In the genomic region with DNA sequence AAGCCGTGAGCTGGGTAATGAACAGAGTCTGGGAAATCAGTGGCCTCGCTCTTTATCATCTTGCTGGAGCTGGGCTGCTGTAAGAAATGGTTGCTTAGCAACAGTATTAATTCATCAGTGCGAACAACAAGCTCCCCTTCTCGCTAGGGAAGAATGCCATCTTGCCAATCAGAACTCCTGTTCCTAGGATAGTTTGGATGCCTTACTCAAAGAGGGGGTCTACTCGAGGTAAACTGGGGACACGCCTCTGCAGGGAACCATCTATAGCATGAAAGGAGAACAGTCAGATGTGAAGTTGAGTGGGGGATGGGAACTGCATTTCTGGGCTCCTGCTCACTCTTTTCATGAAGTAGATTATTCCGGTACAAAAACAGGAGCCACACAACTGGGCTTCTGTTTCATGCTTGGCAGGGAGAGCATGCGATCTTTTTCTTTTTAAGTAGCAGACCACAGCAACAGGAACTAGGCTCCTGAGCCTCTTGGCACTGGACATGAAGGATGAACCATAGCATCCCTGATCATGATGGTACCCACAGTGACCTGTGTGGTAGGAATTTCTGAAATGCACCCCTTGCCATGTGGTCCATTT, we compare ENCODE assay signal across 9 mouse cellular contexts. TPM values are rescaled to one million over a fixed set of nuclear protein-coding genes. Genes with fewer than 3 reads are reported as not detected.
DNase-seq lines count a peak whose midpoint lies in the region; ATAC-seq and TF ChIP-seq lines count a peak whose summit lies in the region.
"Had no signal": no experiment of that assay in that cellular context is flagged by ENCODE, and none has a peak within 500 bp of the region (broad histone marks: within the 10 kb centered on the region; RNA-seq: fewer than 3 reads in every experiment).

No protein-coding gene starts in this region.

- no peak for TF ChIP-seq POLR2A in thymus, adult 2 months (IDR thresholded peaks at IDR 0.05; ENCODE audit: control insufficient read depth, extremely low read depth, insufficient read depth, low read length, poor library complexity)

- no peak for TF ChIP-seq CTCF in thymus, adult 2 months (IDR thresholded peaks at IDR 0.05; ENCODE audit: borderline replicate concordance, control insufficient read depth, extremely low read depth, insufficient read depth, low read length, poor library complexity)

- ATAC-seq in embryonic facial prominence, embryonic 12.5 days (ENCODE audit: insufficient number of reproducible peaks, insufficient read depth, low FRiP score, low TSS enrichment): peak; percentile 60; the same call in 1 of the 2 replicates
- peak; percentile 95 for ATAC-seq in midbrain, embryonic 16.5 days

- DNase-seq in brain, embryonic 18.5 days (ENCODE audit: low read depth, low spot score): peak; percentile 84
- peak; percentile 42 to 70 for DNase-seq in layer of hippocampus, adult 18-20 months (ENCODE audit: low spot score in 2 of 2)
- DNase-seq in spleen, adult 18-20 months: no peak
- no peak for DNase-seq in ovary, adult 18-20 months (ENCODE audit: low spot score)
- DNase-seq in lung, adult 18-20 months: no peak
- no peak for DNase-seq in thymus, adult 2 months

- no peak overlapping the region for H3K4me2 ChIP-seq in embryonic facial prominence, embryonic 12.5 days (replicated peaks)
- H3K4me2 ChIP-seq in midbrain, embryonic 16.5 days (ENCODE audit: low read length): peak overlapping the region; percentile 48

- peaks cover 13% of the 10 kb centered on the region; the same call in 1 of the 2 replicates for H3K4me1 ChIP-seq in embryonic facial prominence, embryonic 12.5 days
- peaks cover 26% of the 10 kb centered on the region for H3K4me1 ChIP-seq in midbrain, embryonic 16.5 days (ENCODE audit: control insufficient read depth, insufficient read depth, low read length)
- no peaks in the 10 kb centered on the region for H3K4me1 ChIP-seq in thymus, adult 2 months (replicated peaks; ENCODE audit: control insufficient read depth, insufficient read depth, low read length)

- H3K27me3 ChIP-seq in embryonic facial prominence, embryonic 12.5 days: no peaks in the 10 kb centered on the region
- no peaks in the 10 kb centered on the region for H3K27me3 ChIP-seq in midbrain, embryonic 16.5 days (ENCODE audit: control insufficient read depth, insufficient read depth, low read depth, low read length)
- H3K27me3 ChIP-seq in thymus, adult 2 months (ENCODE audit: control insufficient read depth, insufficient read depth, low read length): no peaks in the 10 kb centered on the region

- no peak overlapping the region for H3K9ac ChIP-seq in embryonic facial prominence, embryonic 12.5 days
- H3K9ac ChIP-seq in midbrain, embryonic 16.5 days (ENCODE audit: low read depth, low read length): no peak overlapping the region; the same call in 1 of the 2 replicates

- whole genome bisulfite sequencing in embryonic facial prominence, embryonic 12.5 days: 34% methylated on average over 8 of the region's 8 CpGs
- 4% methylated on average over 8 of the region's 8 CpGs for WGBS in midbrain, embryonic 16.5 days
- 91% methylated on average over 8 of the region's 8 CpGs for WGBS in thymus, adult 2 months

- H3K9me3 ChIP-seq in embryonic facial prominence, embryonic 12.5 days: no peaks in the 10 kb centered on the region
- H3K9me3 ChIP-seq in midbrain, embryonic 16.5 days (replicated peaks; ENCODE audit: control insufficient read depth, low read length, poor library complexity, severe bottlenecking): no peaks in the 10 kb centered on the region

- H3K4me3 ChIP-seq in embryonic facial prominence, embryonic 12.5 days: no peak overlapping the region
- H3K4me3 ChIP-seq in midbrain, embryonic 16.5 days (ENCODE audit: low read depth, low read length): peak overlapping the region; percentile 13; the same call in 1 of the 2 replicates
- no peak overlapping the region for H3K4me3 ChIP-seq in thymus, adult 2 months (ENCODE audit: control insufficient read depth, insufficient read depth, low read length)

- peak overlapping the region; percentile 52 for H3K27ac ChIP-seq in embryonic facial prominence, embryonic 12.5 days
- H3K27ac ChIP-seq in midbrain, embryonic 16.5 days (ENCODE audit: low read length): peak overlapping the region; percentile 91
- no peak overlapping the region for H3K27ac ChIP-seq in thymus, adult 2 months (ENCODE audit: control insufficient read depth, insufficient read depth, low read length)

- H3K36me3 ChIP-seq in embryonic facial prominence, embryonic 12.5 days: no peaks in the 10 kb centered on the region
- no peaks in the 10 kb centered on the region for H3K36me3 ChIP-seq in midbrain, embryonic 16.5 days (ENCODE audit: control insufficient read depth, insufficient read depth, low read length)
- H3K36me3 ChIP-seq in thymus, adult 2 months (ENCODE audit: control insufficient read depth, insufficient read depth, low read length): no peaks in the 10 kb centered on the region

RNA-seq across cellular contexts. Expression of gene F3, which starts 22.9 kb away (rescaled TPM):
- polyA plus RNA-seq in embryonic facial prominence, embryonic 12.5 days (2016; fragmentation: Nextera tagmentation; extraction: Ambion mirVana): 15.2 and 15.3 TPM in 2 replicates
- total RNA-seq in layer of hippocampus, adult 18-20 months (2021): 10 to 100 TPM; 53.9 to 71.9 TPM
- polyA plus RNA-seq in midbrain, embryonic 16.5 days (2015; fragmentation: Nextera tagmentation; extraction: Ambion mirVana): 10.1 and 13.0 TPM in 2 replicates
- polyA plus RNA-seq in thymus, adult 2 months (2012; rRNA removed): 4.6 and 6.3 TPM in 2 replicates

RNA-seq across cellular contexts. Expression of gene 4930432M17Rik, which starts 29.9 kb away (rescaled TPM):
- not detected in 2 replicates for polyA plus RNA-seq in embryonic facial prominence, embryonic 12.5 days (2016; fragmentation: Nextera tagmentation; extraction: Ambion mirVana)
- not detected for total RNA-seq in layer of hippocampus, adult 18-20 months (2021)
- polyA plus RNA-seq in midbrain, embryonic 16.5 days (2015; fragmentation: Nextera tagmentation; extraction: Ambion mirVana): not detected in 2 replicates
- polyA plus RNA-seq in thymus, adult 2 months (2012; rRNA removed): not detected in 2 replicates
- polyA plus RNA-seq: intestine, embryonic 14.5 days had no signal

Comparison
In these comparisons a context has a peak if more than half of its experiments do, and no peak if none do; other contexts are left out.
1. DNase-seq: peak in brain, embryonic 18.5 days (single experiment) and layer of hippocampus, adult 18-20 months (2 of 2); none in spleen, adult 18-20 months (0 of 2), ovary, adult 18-20 months (single experiment), lung, adult 18-20 months (0 of 2) and thymus, adult 2 months (single experiment).